Mouse (Mus musculus): ENCODE data around the gene Helb.
A peak's percentile ranks its signal among the peaks of the same experiment; 100 is the strongest.

DNA sequence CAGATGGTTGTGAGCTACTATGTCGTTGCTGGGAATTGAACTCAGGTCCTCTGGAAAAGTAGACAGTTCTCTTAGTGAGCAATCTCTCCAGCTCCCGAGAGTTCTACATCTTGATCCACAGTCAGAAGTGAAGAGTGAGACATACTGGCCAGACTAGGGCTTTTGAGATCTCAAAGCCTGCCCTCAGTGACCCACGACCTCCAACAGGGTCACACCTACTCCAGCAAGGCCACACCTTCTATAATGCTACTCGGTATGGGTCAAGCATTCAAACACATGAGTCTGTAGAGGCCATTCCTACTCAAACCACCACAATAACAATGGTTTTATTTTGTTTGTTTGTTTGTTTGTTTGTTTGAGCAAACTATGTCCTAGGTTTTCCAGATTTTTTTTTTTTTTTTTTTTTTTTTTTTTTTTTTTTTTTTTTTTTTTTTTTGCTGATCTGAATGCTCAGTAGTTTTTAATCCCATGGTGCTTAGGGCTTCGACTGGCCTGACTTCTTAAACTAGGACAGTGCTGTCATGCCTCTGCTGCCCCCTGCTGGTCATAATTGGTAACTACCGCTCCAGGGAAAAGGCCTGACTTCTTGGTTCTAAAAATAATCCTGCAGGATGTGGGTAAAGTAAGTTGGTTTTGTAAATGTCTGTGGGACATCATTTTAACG, 12.1 kb upstream of the Helb start:
- TF ChIP-seq CTCF (IDR thresholded peaks at IDR 0.05; ENCODE audit: low read depth) (peak; percentile 87), EP300 (IDR thresholded peaks at IDR 0.05; ENCODE audit: low read depth) (no peak)
